ENCODE assay signal across 11 mouse cellular contexts in the genomic region with DNA sequence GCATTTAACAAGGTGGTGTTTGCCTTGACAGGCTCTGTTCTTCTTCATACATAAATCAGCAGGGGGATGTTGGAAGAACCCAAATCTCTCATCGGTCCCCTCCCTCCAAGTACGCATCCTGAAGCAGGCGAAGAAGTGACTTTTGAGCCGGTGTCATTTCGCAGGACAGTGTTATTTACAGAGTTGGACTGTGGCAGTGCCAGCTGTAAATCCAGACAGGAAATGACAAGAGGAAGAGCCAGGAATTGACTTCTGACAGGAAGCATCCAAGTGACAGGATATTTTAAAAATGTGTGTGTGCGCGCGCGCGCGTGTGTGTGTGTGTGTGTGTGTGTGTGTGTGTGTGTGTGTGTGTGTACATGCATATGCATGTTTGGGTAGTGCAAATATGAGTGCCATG.
DNase-seq lines count a peak whose midpoint lies in the region; ATAC-seq and TF ChIP-seq lines count a peak whose summit lies in the region.
"Had no signal": no experiment of that assay in that cellular context is flagged by ENCODE, and none has a peak within 500 bp of the region (broad histone marks: within the 10 kb centered on the region; RNA-seq: fewer than 3 reads in every experiment).

No protein-coding gene starts in this region.

- H3K27ac ChIP-seq in layer of hippocampus, adult 2 months = peak overlapping the region; percentile 39; the same call in 1 of the 2 replicates
- H3K27ac ChIP-seq in kidney, postnatal 0 days = no peak overlapping the region
- H3K27ac ChIP-seq: forebrain, embryonic 10.5 days had no signal

- no peak overlapping the region for H3K4me3 ChIP-seq in layer of hippocampus, adult 2 months
- H3K4me3 ChIP-seq in kidney, postnatal 0 days (replicated peaks; ENCODE audit: low read depth, low read length) = no peak overlapping the region
- H3K4me3 ChIP-seq: forebrain, embryonic 10.5 days had no signal

- TF ChIP-seq CTCF in layer of hippocampus, adult 2 months (conservative IDR thresholded peaks at IDR 0.05) = no peak
- no peak for TF ChIP-seq CTCF in kidney, postnatal 0 days (IDR thresholded peaks at IDR 0.05; ENCODE audit: low read depth)

- no peaks in the 10 kb centered on the region for H3K27me3 ChIP-seq in kidney, postnatal 0 days (ENCODE audit: insufficient read depth, low read length)

- H3K9ac ChIP-seq in kidney, postnatal 0 days (ENCODE audit: low read depth, low read length) = no peak overlapping the region

- H3K36me3 ChIP-seq in kidney, postnatal 0 days (ENCODE audit: insufficient read depth, low read length) = no peaks in the 10 kb centered on the region
- H3K36me3 ChIP-seq: forebrain, embryonic 10.5 days had no signal

- H3K4me1 ChIP-seq in kidney, postnatal 0 days (replicated peaks; ENCODE audit: insufficient read depth, low read length) = no peaks in the 10 kb centered on the region

- no peak for ATAC-seq in kidney, postnatal 0 days (replicated peaks; ENCODE audit: low FRiP score, low read depth)
- no peak for ATAC-seq in activated CD4-positive, CD25-positive, alpha-beta regulatory T cell, adult 4 months
- ATAC-seq: intestine, embryonic 16.5 days had no signal

- H3K9me3 ChIP-seq in kidney, postnatal 0 days (replicated peaks; ENCODE audit: low read length) = no peaks in the 10 kb centered on the region
- H3K9me3 ChIP-seq: forebrain, embryonic 10.5 days had no signal

- DNase-seq in embryo, embryonic 10 days (ENCODE audit: low spot score) = peak; percentile 8
- DNase-seq in embryo, embryonic 9.5 days (ENCODE audit: extremely low spot score) = no peak
- no peak for DNase-seq in layer of hippocampus, adult 2 months (ENCODE audit: low spot score in 2 of 2)
- DNase-seq in layer of hippocampus, adult 18-20 months (ENCODE audit: low spot score in 2 of 2) = no peak
- peak; percentile 45 for DNase-seq in kidney, postnatal 0 days (ENCODE audit: low spot score)
- peak; percentile 64 for DNase-seq in lung, postnatal 36 days
- DNase-seq in ovary, postnatal 10 days (ENCODE audit: low spot score) = no peak

- no peak overlapping the region for H3K4me2 ChIP-seq in kidney, postnatal 0 days (ENCODE audit: low read length)
- H3K4me2 ChIP-seq: liver, embryonic 11.5 days had no signal

- WGBS in kidney, postnatal 0 days = 75% methylated on average over 11 of the region's 11 CpGs

Comparison
In these comparisons a context has a peak if more than half of its experiments do, and no peak if none do; other contexts are left out.
1. DNase-seq: peak in embryo, embryonic 10 days (single experiment), kidney, postnatal 0 days (single experiment) and lung, postnatal 36 days (single experiment); none in embryo, embryonic 9.5 days (single experiment), layer of hippocampus, adult 2 months (0 of 2), layer of hippocampus, adult 18-20 months (0 of 2) and ovary, postnatal 10 days (single experiment).